Mouse (Mus musculus): ENCODE measurements around the gene Dock8. TPM values are rescaled to one million over a fixed set of nuclear protein-coding genes. Genes with fewer than 3 reads are reported as not detected.

Gene Dock8
- polyA plus RNA-seq, 1 experiment from 2014 or later: 0.15 TPM

GRCm38 (mm10) chr19:24978852-24979842 is 20.2 kb upstream of the Dock8 start:
- no peak overlapping the region for H3K9ac ChIP-seq (ENCODE audit: low read depth, low read length)

DNA sequence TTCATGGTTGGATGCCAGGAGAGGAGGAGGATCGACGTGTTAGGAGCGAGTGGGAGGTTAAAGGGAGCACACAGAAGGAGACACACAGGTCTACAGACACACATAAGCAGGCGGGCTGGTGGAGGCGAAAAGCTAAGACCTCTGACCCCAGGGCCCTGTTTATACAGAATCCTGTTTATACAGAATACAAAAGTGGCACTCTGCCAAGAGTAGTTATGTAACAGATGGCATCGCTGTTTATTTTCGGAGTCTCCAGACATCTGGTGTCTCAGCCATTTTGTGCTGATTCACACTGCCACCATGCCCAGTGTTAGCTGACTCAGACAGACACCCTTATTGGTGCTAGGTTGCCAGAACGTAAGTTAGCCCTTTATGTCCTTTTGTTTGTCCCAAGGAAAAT is 18.0 kb upstream of the Dock8 start:
- 52% methylated on average over 8 of the region's 8 CpGs for WGBS
- H3K4me2 ChIP-seq (ENCODE audit: low read length): no peak overlapping the region
- no peaks in the 10 kb centered on the region for H3K36me3 ChIP-seq (ENCODE audit: control insufficient read depth, insufficient read depth, low read length)
- H3K4me3 ChIP-seq (ENCODE audit: low read depth, low read length): no peak overlapping the region
- H3K27ac ChIP-seq (ENCODE audit: low read length): no peak overlapping the region
- H3K4me1 ChIP-seq (ENCODE audit: control insufficient read depth, insufficient read depth, low read length): no peaks in the 10 kb centered on the region
- no peak overlapping the region for H3K9ac ChIP-seq (ENCODE audit: low read depth, low read length)
- H3K27me3 ChIP-seq (ENCODE audit: control insufficient read depth, insufficient read depth, low read depth, low read length): no peaks in the 10 kb centered on the region
- ATAC-seq: no peak
- no peaks in the 10 kb centered on the region for H3K9me3 ChIP-seq (replicated peaks; ENCODE audit: control insufficient read depth, low read length, poor library complexity, severe bottlenecking)

More at GRCm38 (mm10) chr19:24978852-24979842, 20.2 kb upstream of the Dock8 start:
- H3K27ac ChIP-seq (ENCODE audit: low read length): no peak overlapping the region
- no peak for ATAC-seq
- H3K4me3 ChIP-seq (ENCODE audit: low read depth, low read length): no peak overlapping the region
- H3K36me3 ChIP-seq (ENCODE audit: control insufficient read depth, insufficient read depth, low read length): no peaks in the 10 kb centered on the region
- H3K4me2 ChIP-seq (ENCODE audit: low read length): no peak overlapping the region
- H3K27me3 ChIP-seq (ENCODE audit: control insufficient read depth, insufficient read depth, low read depth, low read length): no peaks in the 10 kb centered on the region
- no peaks in the 10 kb centered on the region for H3K4me1 ChIP-seq (ENCODE audit: control insufficient read depth, insufficient read depth, low read length)
- no peaks in the 10 kb centered on the region for H3K9me3 ChIP-seq (replicated peaks; ENCODE audit: control insufficient read depth, low read length, poor library complexity, severe bottlenecking)
- 91% methylated on average over 10 of the region's 10 CpGs for WGBS

- Histone ChIP-seq H3K36me3 (ENCODE audit: control insufficient read depth, insufficient read depth, low read length) (no peaks in the 10 kb centered on the region), H3K9ac (ENCODE audit: low read depth, low read length) (no peak overlapping the region), H3K4me3 (ENCODE audit: low read depth, low read length) (no peak overlapping the region), H3K27ac (ENCODE audit: low read length) (no peak overlapping the region), H3K9me3 (replicated peaks; ENCODE audit: control insufficient read depth, low read length, poor library complexity, severe bottlenecking) (0 out of 2 replicates have a peak, but pooled peaks cover 2% of the 10 kb centered on the region), H3K27me3 (ENCODE audit: control insufficient read depth, insufficient read depth, low read depth, low read length) (no peaks in the 10 kb centered on the region), H3K4me2 (ENCODE audit: low read length) (no peak overlapping the region), H3K4me1 (ENCODE audit: control insufficient read depth, insufficient read depth, low read length) (no peaks in the 10 kb centered on the region)
- WGBS: 87% methylated on average over 4 of the region's 4 CpGs
- no peak for ATAC-seq
These were observed 16.3 kb upstream of the Dock8 start for GRCm38 (mm10) chr19:24983050-24983449.

GRCm38 (mm10) chr19:24983857-24984498 is 15.4 kb upstream of the Dock8 start:
- H3K9me3 ChIP-seq (replicated peaks; ENCODE audit: control insufficient read depth, low read length, poor library complexity, severe bottlenecking): 0 out of 2 replicates have a peak, but pooled peaks cover 2% of the 10 kb centered on the region
- no peak for ATAC-seq
- H3K4me1 ChIP-seq (ENCODE audit: control insufficient read depth, insufficient read depth, low read length): no peaks in the 10 kb centered on the region
- H3K4me2 ChIP-seq (ENCODE audit: low read length): no peak overlapping the region
- no peaks in the 10 kb centered on the region for H3K27me3 ChIP-seq (ENCODE audit: control insufficient read depth, insufficient read depth, low read depth, low read length)
- H3K4me3 ChIP-seq (ENCODE audit: low read depth, low read length): no peak overlapping the region
- 76% methylated on average over 7 of the region's 7 CpGs for WGBS
- H3K36me3 ChIP-seq (ENCODE audit: control insufficient read depth, insufficient read depth, low read length): no peaks in the 10 kb centered on the region
- no peak overlapping the region for H3K27ac ChIP-seq (ENCODE audit: low read length)
- H3K9ac ChIP-seq (ENCODE audit: low read depth, low read length): no peak overlapping the region

DNA sequence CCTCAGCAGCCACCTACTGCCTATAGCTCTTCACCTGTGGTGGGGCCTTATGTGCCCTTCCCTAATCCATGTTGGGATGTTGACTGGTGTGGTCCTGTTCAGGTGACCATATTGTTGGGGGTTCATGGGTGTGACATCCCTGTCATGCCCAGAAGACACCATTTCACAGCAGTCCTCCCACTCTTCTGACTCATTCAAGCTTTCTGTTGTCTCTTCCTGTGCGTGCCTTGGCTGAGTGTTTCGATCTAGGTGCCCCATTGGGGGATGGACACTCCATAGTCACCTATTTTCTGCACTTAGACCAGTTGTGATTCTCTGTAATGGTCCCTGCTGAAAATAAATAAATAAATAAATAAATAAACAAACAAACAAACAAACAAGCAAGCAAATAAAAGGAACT is 14.3 kb upstream of the Dock8 start:
- H3K4me2 ChIP-seq (ENCODE audit: low read length): no peak overlapping the region
- H3K9me3 ChIP-seq (replicated peaks; ENCODE audit: control insufficient read depth, low read length, poor library complexity, severe bottlenecking): 0 out of 2 replicates have a peak, but pooled peaks cover 2% of the 10 kb centered on the region
- H3K4me3 ChIP-seq (ENCODE audit: low read depth, low read length): no peak overlapping the region
- H3K36me3 ChIP-seq (ENCODE audit: control insufficient read depth, insufficient read depth, low read length): no peaks in the 10 kb centered on the region
- H3K4me1 ChIP-seq (ENCODE audit: control insufficient read depth, insufficient read depth, low read length): no peaks in the 10 kb centered on the region
- no peak overlapping the region for H3K27ac ChIP-seq (ENCODE audit: low read length)
- H3K9ac ChIP-seq (ENCODE audit: low read depth, low read length): no peak overlapping the region
- H3K27me3 ChIP-seq (ENCODE audit: control insufficient read depth, insufficient read depth, low read depth, low read length): no peaks in the 10 kb centered on the region
- ATAC-seq: no peak
- 93% methylated on average over 2 of the region's 2 CpGs for WGBS

GRCm38 (mm10) chr19:24987355-24987754 is 12.0 kb upstream of the Dock8 start:
- WGBS: 69% methylated on average over 4 of the region's 4 CpGs
- Histone ChIP-seq H3K36me3 (ENCODE audit: control insufficient read depth, insufficient read depth, low read length) (no peaks in the 10 kb centered on the region), H3K9ac (ENCODE audit: low read depth, low read length) (no peak overlapping the region), H3K4me2 (ENCODE audit: low read length) (no peak overlapping the region), H3K27me3 (ENCODE audit: control insufficient read depth, insufficient read depth, low read depth, low read length) (no peaks in the 10 kb centered on the region), H3K4me3 (ENCODE audit: low read depth, low read length) (no peak overlapping the region), H3K27ac (ENCODE audit: low read length) (no peak overlapping the region), H3K9me3 (replicated peaks; ENCODE audit: control insufficient read depth, low read length, poor library complexity, severe bottlenecking) (0 out of 2 replicates have a peak, but pooled peaks cover 2% of the 10 kb centered on the region), H3K4me1 (ENCODE audit: control insufficient read depth, insufficient read depth, low read length) (no peaks in the 10 kb centered on the region)
- no peak for ATAC-seq

- 82% methylated on average over 5 of the region's 5 CpGs for WGBS
- 0 out of 2 replicates have a peak, but pooled peaks cover 2% of the 10 kb centered on the region for H3K9me3 ChIP-seq (replicated peaks; ENCODE audit: control insufficient read depth, low read length, poor library complexity, severe bottlenecking)
- no peak for ATAC-seq
- H3K36me3 ChIP-seq (ENCODE audit: control insufficient read depth, insufficient read depth, low read length): no peaks in the 10 kb centered on the region
- H3K27me3 ChIP-seq (ENCODE audit: control insufficient read depth, insufficient read depth, low read depth, low read length): no peaks in the 10 kb centered on the region
- H3K4me1 ChIP-seq (ENCODE audit: control insufficient read depth, insufficient read depth, low read length): no peaks in the 10 kb centered on the region
- H3K4me3 ChIP-seq (ENCODE audit: low read depth, low read length): no peak overlapping the region
- H3K4me2 ChIP-seq (ENCODE audit: low read length): no peak overlapping the region
- H3K27ac ChIP-seq (ENCODE audit: low read length): no peak overlapping the region
- no peak overlapping the region for H3K9ac ChIP-seq (ENCODE audit: low read depth, low read length)
These were observed 10.5 kb upstream of the Dock8 start for GRCm38 (mm10) chr19:24988831-24989230.

DNA sequence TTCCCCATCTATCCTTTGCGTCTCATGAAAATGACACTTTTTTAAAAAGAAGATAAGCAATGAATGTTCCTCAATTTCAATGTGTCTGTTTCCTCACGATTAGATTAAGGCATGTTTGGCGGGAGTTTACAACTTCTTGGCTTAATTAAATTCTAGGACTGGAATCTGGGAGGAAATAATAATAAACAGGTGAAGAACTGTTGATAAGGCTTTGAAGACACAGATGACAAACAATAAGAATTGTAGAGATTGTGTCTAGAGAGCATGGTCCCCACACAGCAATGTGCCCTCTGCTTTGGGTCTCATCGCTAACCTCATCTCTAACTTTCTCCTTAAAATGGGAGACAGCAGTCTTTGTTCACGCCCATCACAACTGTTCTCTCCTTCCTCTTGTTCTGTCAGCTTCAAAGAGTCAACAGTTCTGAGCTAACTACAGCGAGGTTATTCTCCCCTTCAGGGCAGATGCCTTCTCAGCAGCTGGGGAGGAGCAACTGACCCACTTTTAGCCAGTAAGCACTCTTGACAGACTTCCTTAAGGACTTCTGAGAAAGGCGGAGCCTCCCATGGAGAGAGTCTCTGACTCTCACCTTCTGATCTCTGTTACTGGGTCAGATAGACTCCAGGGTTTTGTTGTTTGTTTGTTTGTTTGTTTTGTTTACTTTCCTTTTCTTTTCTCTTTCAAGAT is 9.1 kb upstream of the Dock8 start:
- H3K4me3 ChIP-seq (ENCODE audit: low read depth, low read length): no peak overlapping the region
- 80% methylated on average over 7 of the region's 7 CpGs for WGBS
- H3K4me1 ChIP-seq (ENCODE audit: control insufficient read depth, insufficient read depth, low read length): no peaks in the 10 kb centered on the region
- H3K36me3 ChIP-seq (ENCODE audit: control insufficient read depth, insufficient read depth, low read length): no peaks in the 10 kb centered on the region
- no peak overlapping the region for H3K27ac ChIP-seq (ENCODE audit: low read length)
- H3K4me2 ChIP-seq (ENCODE audit: low read length): no peak overlapping the region
- H3K27me3 ChIP-seq (ENCODE audit: control insufficient read depth, insufficient read depth, low read depth, low read length): no peaks in the 10 kb centered on the region
- ATAC-seq: no peak
- 0 out of 2 replicates have a peak, but pooled peaks cover 2% of the 10 kb centered on the region for H3K9me3 ChIP-seq (replicated peaks; ENCODE audit: control insufficient read depth, low read length, poor library complexity, severe bottlenecking)
- no peak overlapping the region for H3K9ac ChIP-seq (ENCODE audit: low read depth, low read length)

Data from midbrain, embryonic 16.5 days (tissue).